Mouse (Mus musculus) thymus, adult 2 months (tissue): Measurements from ENCODE around the gene Atg4c.

Experiments
- CTCF ChIP-seq: fragments of 200-500 bp; IDR thresholded peaks from 2 replicates; pipeline ENCODE4 v1.5.1; 2012; ENCODE audit warnings: mild to moderate bottlenecking, control low read depth, low read length, moderate library complexity, borderline replicate concordance; ENCODE audit not compliant: control insufficient read depth, poor library complexity, insufficient read depth; ENCODE audit errors: extremely low read depth
- POLR2A ChIP-seq: fragments of 200-500 bp; IDR thresholded peaks from 2 replicates; pipeline ENCODE4 v1.6.1; 2012; ENCODE audit warnings: mild to moderate bottlenecking, low read length, control low read depth, moderate library complexity; ENCODE audit not compliant: control insufficient read depth, poor library complexity, insufficient read depth; ENCODE audit errors: extremely low read depth

GRCm38 (mm10) chr4:99200383-99201136 lies 6.8 kb downstream of the Atg4c start:
- TF ChIP-seq CTCF (no peak), POLR2A (no peak)
